Mouse (Mus musculus) limb, embryonic 13.5 days (tissue): ENCODE results near the gene Prim1. TPM values are rescaled to one million over a fixed set of nuclear protein-coding genes. Genes with fewer than 3 reads are reported as not detected.
"Not testable (repeated sequence)": the region's sequence is repeated elsewhere in the genome, so short reads cannot be mapped to it uniquely, and the experiment has no call there.

ENCODE experiments used
- ATAC-seq: fragments of 200-750 bp; cut with Nextera tagmentation; 2 replicates; pipeline ENCODE4 v1.8.0; 2017; ENCODE audit warnings: low read depth, moderate number of reproducible peaks, moderate TSS enrichment; ENCODE audit not compliant: low FRiP score
- H3K27ac ChIP-seq: fragments of 300-500 bp; sonication (generic); 2 replicates; pipeline ENCODE4 v1.5.1; 2015; ENCODE audit warnings: inconsistent platforms, mild to moderate bottlenecking, moderate library complexity
- H3K27me3 ChIP-seq: fragments of 300-500 bp; sonication (generic); 2 replicates; pipeline ENCODE4 v1.6.1; 2015; ENCODE audit warnings: mild to moderate bottlenecking, inconsistent platforms
- H3K36me3 ChIP-seq: fragments of 300-500 bp; sonication (generic); 2 replicates; pipeline ENCODE4 v1.6.1; 2015; ENCODE audit warnings: inconsistent platforms, mild to moderate bottlenecking, moderate library complexity
- H3K4me1 ChIP-seq: fragments of 300-500 bp; sonication (generic); 2 replicates; pipeline ENCODE4 v1.6.1; 2015; ENCODE audit warnings: inconsistent platforms
- H3K4me2 ChIP-seq: fragments of 300-500 bp; sonication (generic); replicated peaks from 2 replicates; pipeline ENCODE4 v1.6.1; 2015; ENCODE audit warnings: inconsistent platforms, mild to moderate bottlenecking, moderate library complexity
- H3K4me3 ChIP-seq: fragments of 300-500 bp; sonication (generic); 2 replicates; pipeline ENCODE4 v1.5.1; 2015; ENCODE audit warnings: moderate library complexity, mild to moderate bottlenecking, inconsistent platforms
- H3K9ac ChIP-seq: fragments of 300-500 bp; sonication (generic); 2 replicates; pipeline ENCODE4 v1.6.1; 2015; ENCODE audit warnings: mild to moderate bottlenecking, inconsistent platforms
- H3K9me3 ChIP-seq: fragments of 300-500 bp; sonication (generic); 2 replicates; pipeline ENCODE4 v1.6.1; 2016; ENCODE audit warnings: inconsistent platforms
- WGBS: fragments of 180-500 bp; shearing (Covaris S2); methylation state at CpG from one replicate; pipeline ENCODE4 v1.1.7; 2015; 5-methylcytosine and 5-hydroxymethylcytosine counted together
- polyA plus RNA-seq: library from polyadenylated mRNA; unstranded; fragments of >200 nt; fragmentation: Nextera tagmentation; extraction: Ambion mirVana; gene quantifications from 2 replicates; pipeline ENCODE4 v1.2.1, GENCODE M21; 2015

Gene Prim1
- polyA plus RNA-seq, 1 experiment from 2014 or later: 96.1 TPM

GRCm38 (mm10) chr10:128039858-128040257 lies 24.9 kb downstream of the Prim1 start:
- Histone ChIP-seq H3K4me2 (no peak overlapping the region), H3K27me3 (no peaks in the 10 kb centered on the region), H3K27ac (no peak overlapping the region; the same call in 1 of the 2 replicates), H3K9ac (0 out of 2 replicates have a peak overlapping the region, but pooled peaks have one; percentile 26), H3K9me3 (no peaks in the 10 kb centered on the region), H3K36me3 (peaks cover 66% of the 10 kb centered on the region), H3K4me1 (peaks cover 73% of the 10 kb centered on the region), H3K4me3 (no peak overlapping the region; the same call in 1 of the 2 replicates)
- WGBS: 73% methylated on average over 3 of the region's 3 CpGs
- ATAC-seq: no peak

DNA sequence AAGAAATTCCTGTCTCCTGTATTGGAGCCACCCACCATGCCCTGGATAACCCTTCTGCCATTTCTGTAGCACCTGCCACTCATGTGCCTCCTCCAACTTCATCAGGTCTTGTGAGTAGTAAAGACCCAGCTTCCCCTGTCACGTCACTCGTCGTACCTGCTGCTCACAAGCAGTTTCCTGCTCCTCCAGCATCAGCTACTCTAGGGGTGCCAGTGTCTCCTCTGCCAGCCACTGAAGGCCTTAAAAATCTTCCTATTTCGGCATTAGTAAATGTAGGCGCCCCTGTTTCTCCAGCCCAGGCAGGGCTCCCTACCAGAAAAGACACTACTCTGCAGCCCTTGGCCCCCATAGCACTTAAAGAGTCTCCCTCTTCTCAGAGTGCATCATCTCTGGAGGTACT lies 25.3 kb downstream of the Prim1 start:
- 85% methylated on average over 5 of the region's 5 CpGs for WGBS
- no peak for ATAC-seq
- no peak overlapping the region for H3K27ac ChIP-seq
- H3K9ac ChIP-seq: no peak overlapping the region
- no peak overlapping the region; the same call in 1 of the 2 replicates for H3K4me3 ChIP-seq
- H3K27me3 ChIP-seq: no peaks in the 10 kb centered on the region
- peaks cover 74% of the 10 kb centered on the region for H3K4me1 ChIP-seq
- no peak overlapping the region for H3K4me2 ChIP-seq
- H3K36me3 ChIP-seq: peaks cover 70% of the 10 kb centered on the region
- H3K9me3 ChIP-seq: no peaks in the 10 kb centered on the region

DNA sequence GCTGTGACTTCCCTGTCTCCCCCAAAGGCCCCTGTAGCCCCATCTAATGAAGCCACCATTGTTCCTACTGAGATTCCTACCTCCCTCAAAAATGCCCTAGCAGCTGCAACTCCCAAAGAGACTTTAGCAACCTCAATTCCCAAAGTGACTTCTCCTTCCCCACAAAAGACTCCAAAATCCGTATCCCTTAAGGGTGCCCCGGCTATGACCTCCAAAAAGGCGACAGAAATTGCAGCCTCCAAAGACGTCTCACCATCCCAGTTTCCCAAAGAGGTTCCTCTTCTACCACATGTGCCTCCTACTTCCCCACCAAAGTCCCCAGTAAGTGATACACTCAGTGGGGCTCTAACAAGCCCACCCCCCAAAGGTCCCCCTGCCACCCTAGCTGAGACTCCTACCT lies 26.7 kb downstream of the Prim1 start:
- Histone ChIP-seq H3K9me3 (no peaks in the 10 kb centered on the region), H3K27me3 (no peaks in the 10 kb centered on the region), H3K4me2 (no peak overlapping the region), H3K27ac (no peak overlapping the region), H3K9ac (no peak overlapping the region), H3K4me1 (peaks cover 74% of the 10 kb centered on the region), H3K4me3 (no peak overlapping the region), H3K36me3 (peaks cover 84% of the 10 kb centered on the region)
- ATAC-seq: no peak
- WGBS: 72% methylated on average over 4 of the region's 4 CpGs

GRCm38 (mm10) chr10:128042466-128042865 lies 27.5 kb downstream of the Prim1 start:
- no peak overlapping the region for H3K4me3 ChIP-seq
- H3K27me3 ChIP-seq: no peaks in the 10 kb centered on the region
- peak overlapping the region; percentile 35; the same call in 1 of the 2 replicates for H3K9ac ChIP-seq
- H3K27ac ChIP-seq: no peak overlapping the region
- no peak for ATAC-seq
- peaks cover 65% of the 10 kb centered on the region for H3K4me1 ChIP-seq
- 90% methylated on average over 3 of the region's 3 CpGs for WGBS
- no peaks in the 10 kb centered on the region for H3K9me3 ChIP-seq
- peaks cover 90% of the 10 kb centered on the region for H3K36me3 ChIP-seq
- H3K4me2 ChIP-seq: no peak overlapping the region

DNA sequence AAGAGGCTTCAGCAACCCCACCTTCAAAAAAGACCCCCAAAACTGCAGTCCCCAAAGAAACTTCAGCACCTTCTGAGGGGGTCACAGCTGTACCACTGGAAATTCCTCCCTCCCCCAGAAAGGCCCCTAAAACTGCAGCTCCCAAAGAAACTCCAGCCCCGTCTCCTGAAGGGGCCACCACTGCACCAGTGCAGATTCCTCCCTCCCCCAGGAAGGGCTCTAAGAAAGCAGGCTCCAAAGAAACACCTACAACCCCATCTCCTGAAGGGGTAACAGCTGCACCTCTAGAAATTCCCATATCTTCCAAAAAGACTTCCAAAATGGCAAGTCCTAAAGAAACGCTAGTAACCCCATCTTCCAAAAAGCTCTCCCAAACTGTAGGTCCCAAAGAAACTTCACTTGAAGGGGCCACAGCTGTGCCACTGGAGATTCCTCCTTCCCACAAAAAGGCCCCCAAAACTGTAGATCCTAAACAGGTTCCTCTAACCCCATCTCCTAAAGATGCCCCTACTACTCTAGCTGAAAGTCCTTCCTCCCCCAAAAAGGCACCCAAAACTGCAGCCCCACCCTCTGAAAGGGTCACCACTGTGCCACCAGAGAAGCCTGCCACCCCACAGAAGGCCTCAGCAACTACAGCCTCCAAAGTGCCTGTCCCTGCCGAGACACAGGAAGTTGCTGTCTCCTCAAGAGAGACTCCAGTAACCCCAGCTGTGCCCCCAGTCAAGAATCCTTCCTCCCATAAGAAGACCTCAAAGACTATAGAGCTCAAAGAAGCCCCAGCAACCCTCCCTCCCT lies 28.3 kb downstream of the Prim1 start:
- 62% methylated on average over 3 of the region's 3 CpGs for WGBS
- H3K4me1 ChIP-seq: peaks cover 59% of the 10 kb centered on the region
- 0 out of 2 replicates have a peak overlapping the region, but pooled peaks have one; percentile 19 for H3K9ac ChIP-seq
- H3K4me3 ChIP-seq: no peak overlapping the region
- H3K9me3 ChIP-seq: no peaks in the 10 kb centered on the region
- H3K36me3 ChIP-seq: peaks cover 93% of the 10 kb centered on the region
- no peak overlapping the region for H3K27ac ChIP-seq
- H3K27me3 ChIP-seq: no peaks in the 10 kb centered on the region
- no peak for ATAC-seq
- no peak overlapping the region for H3K4me2 ChIP-seq

GRCm38 (mm10) chr10:128048157-128048556 lies 33.2 kb downstream of the Prim1 start:
- peaks cover 84% of the 10 kb centered on the region for H3K36me3 ChIP-seq
- no peaks in the 10 kb centered on the region for H3K9me3 ChIP-seq
- no peak for ATAC-seq

DNA sequence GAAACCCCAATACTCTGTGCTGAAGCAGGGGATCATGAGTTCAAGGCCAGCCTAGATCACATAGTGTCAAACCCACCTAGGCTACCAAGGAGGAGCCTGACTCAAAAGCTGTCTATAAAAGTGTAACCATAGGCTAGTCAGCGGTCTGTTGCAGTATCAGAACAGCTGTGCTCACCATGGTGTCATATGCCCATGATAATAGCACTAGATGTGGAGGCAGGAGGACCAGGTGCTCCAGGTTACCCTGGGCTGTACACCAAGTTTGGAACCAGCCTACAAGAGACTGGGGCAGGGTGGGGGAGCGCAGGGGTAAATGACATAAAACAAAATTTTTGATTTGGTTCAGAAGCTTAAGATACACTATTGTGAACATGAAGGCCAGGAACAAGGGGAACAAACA lies 34.8 kb downstream of the Prim1 start:
- peaks cover 68% of the 10 kb centered on the region for H3K36me3 ChIP-seq
- no peak overlapping the region for H3K4me2 ChIP-seq
- no peak overlapping the region for H3K9ac ChIP-seq
- no peak for ATAC-seq
- H3K27me3 ChIP-seq: no peaks in the 10 kb centered on the region
- 94% methylated on average over 2 of the region's 2 CpGs for WGBS
- no peaks in the 10 kb centered on the region for H3K9me3 ChIP-seq
- no peak overlapping the region for H3K27ac ChIP-seq
- 0 out of 2 replicates have a peak, but pooled peaks cover 3% of the 10 kb centered on the region for H3K4me1 ChIP-seq
- no peak overlapping the region for H3K4me3 ChIP-seq

More at GRCm38 (mm10) chr10:128048157-128048556, 33.2 kb downstream of the Prim1 start:
- Histone ChIP-seq H3K4me2 (no peak overlapping the region), H3K9ac (no peak overlapping the region), H3K4me3 (no peak overlapping the region), H3K27me3 (no peaks in the 10 kb centered on the region), H3K4me1 (peaks cover 15% of the 10 kb centered on the region), H3K27ac (no peak overlapping the region)
- 98% methylated on average over 8 of the region's 8 CpGs for WGBS

DNA sequence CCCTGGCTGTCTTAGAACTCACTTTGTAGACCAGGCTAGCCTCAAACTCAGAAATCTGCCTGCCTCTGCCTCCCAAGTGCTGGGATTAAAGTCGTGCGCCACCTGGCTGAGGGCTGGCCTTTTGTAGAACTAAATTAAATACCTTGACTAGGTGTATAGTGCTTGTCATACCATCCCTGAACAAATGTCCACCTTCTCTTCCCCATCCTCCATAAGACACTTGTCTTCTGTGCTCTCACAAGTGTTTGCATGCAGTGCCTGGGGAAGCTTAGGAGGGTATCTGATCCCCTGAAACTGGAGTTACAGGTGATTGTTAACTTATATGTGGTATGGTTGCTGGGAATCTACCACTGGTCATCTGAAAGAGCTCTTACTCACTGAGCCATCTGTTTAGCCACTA lies 35.4 kb downstream of the Prim1 start:
- Histone ChIP-seq H3K27me3 (no peaks in the 10 kb centered on the region), H3K9ac (no peak overlapping the region), H3K9me3 (no peaks in the 10 kb centered on the region), H3K27ac (no peak overlapping the region; the same call in 1 of the 2 replicates), H3K4me1 (no peaks in the 10 kb centered on the region), H3K4me2 (no peak overlapping the region), H3K4me3 (no peak overlapping the region), H3K36me3 (peaks cover 62% of the 10 kb centered on the region)
- no peak for ATAC-seq
- 80% methylated on average over 2 of the region's 2 CpGs for WGBS

DNA sequence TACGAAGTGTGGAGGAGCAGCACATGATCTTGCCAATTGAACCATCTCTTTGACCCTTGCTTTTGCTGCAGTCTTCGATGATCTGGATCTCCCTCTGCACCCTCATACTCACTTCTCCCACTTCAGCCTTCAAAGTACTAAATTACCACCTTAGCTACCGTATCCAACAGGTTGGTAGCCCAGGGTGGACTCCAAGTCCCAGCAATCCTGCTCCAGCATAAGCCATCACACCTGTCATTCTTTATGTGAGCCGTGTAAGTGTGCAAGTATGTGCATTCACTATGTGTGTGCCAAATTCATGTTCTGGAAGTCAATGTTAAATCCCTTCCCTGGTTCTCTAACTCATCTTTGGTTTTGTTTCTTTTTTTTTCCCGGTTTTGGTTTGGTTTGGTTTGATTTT lies 36.6 kb downstream of the Prim1 start:
- peaks cover 50% of the 10 kb centered on the region for H3K36me3 ChIP-seq
- WGBS: 93% methylated on average over 5 of the region's 5 CpGs
- no peak overlapping the region for H3K9ac ChIP-seq
- no peak overlapping the region for H3K4me3 ChIP-seq
- H3K27ac ChIP-seq: no peak overlapping the region
- H3K9me3 ChIP-seq: no peaks in the 10 kb centered on the region
- H3K4me2 ChIP-seq: no peak overlapping the region
- no peaks in the 10 kb centered on the region for H3K27me3 ChIP-seq
- H3K4me1 ChIP-seq: no peaks in the 10 kb centered on the region
- ATAC-seq: no peak

GRCm38 (mm10) chr10:128052136-128052535 lies 37.2 kb downstream of the Prim1 start:
- H3K27me3 ChIP-seq, H3K4me3 ChIP-seq, H3K4me1 ChIP-seq, H3K9me3 ChIP-seq, H3K4me2 ChIP-seq, H3K9ac ChIP-seq, H3K27ac ChIP-seq, ATAC-seq: not testable (repeated sequence)
- H3K36me3 ChIP-seq: peaks cover 45% of the 10 kb centered on the region
- WGBS: 91% methylated on average over 1 of the region's 2 CpGs

DNA sequence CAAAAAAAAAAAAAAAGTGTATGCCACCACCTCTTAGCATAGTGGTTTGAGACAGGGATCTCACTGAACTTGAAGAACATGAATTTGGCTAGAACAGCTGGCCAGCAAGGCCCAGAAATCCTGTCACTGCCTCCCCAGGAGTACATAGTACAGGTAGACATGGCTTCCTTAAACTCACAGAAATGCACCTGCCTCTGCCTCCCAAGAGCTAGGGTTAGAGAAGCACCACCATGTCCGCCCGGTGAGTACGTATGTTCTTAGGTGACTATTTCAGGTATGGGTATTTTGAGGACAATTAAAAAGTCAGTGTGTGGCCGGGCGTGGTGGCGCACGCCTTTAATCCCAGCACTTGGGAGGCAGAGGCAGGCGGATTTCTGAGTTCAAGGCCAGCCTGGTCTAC lies 38.0 kb downstream of the Prim1 start:
- WGBS: 90% methylated on average over 8 of the region's 8 CpGs
- Histone ChIP-seq H3K9ac (no peak overlapping the region), H3K4me1 (peaks cover 5% of the 10 kb centered on the region), H3K27me3 (no peaks in the 10 kb centered on the region), H3K27ac (no peak overlapping the region), H3K9me3 (no peaks in the 10 kb centered on the region), H3K36me3 (peaks cover 38% of the 10 kb centered on the region), H3K4me3 (no peak overlapping the region), H3K4me2 (no peak overlapping the region)
- no peak for ATAC-seq

- peak overlapping the region; percentile 84 for H3K4me2 ChIP-seq
- peak overlapping the region; percentile 98 for H3K4me3 ChIP-seq
- H3K9me3 ChIP-seq: no peaks in the 10 kb centered on the region
- 1% methylated on average over 18 of the region's 18 CpGs for WGBS
- no peak; the same call in 1 of the 2 replicates for ATAC-seq
- H3K27ac ChIP-seq: peak overlapping the region; percentile 99
- H3K36me3 ChIP-seq: peaks cover 14% of the 10 kb centered on the region; the same call in 1 of the 2 replicates
- peaks cover 22% of the 10 kb centered on the region for H3K4me1 ChIP-seq
- H3K27me3 ChIP-seq: no peaks in the 10 kb centered on the region
- H3K9ac ChIP-seq: peak overlapping the region; percentile 98
Measured at GRCm38 (mm10) chr10:128058184-128058583, 43.2 kb downstream of the Prim1 start.
